Mouse (Mus musculus): ENCODE data around the gene Tdrkh.

Gene Tdrkh

GRCm38 (mm10) chr3:94387391-94387790 lies 25.7 kb upstream of the Tdrkh start:
- in situ Hi-C loops (cut with MboI, MseI), result no loop called here

GRCm38 (mm10) chr3:94388047-94388446 lies 25.0 kb upstream of the Tdrkh start:
- in situ Hi-C loops (cut with MboI, MseI), result no loop called here

- in situ Hi-C loops (cut with MboI, MseI), result no loop called here
Observed at GRCm38 (mm10) chr3:94389420-94389819, 23.7 kb upstream of the Tdrkh start.

GRCm38 (mm10) chr3:94391001-94391400 lies 22.1 kb upstream of the Tdrkh start:
- in situ Hi-C loops (cut with MboI, MseI), result no loop called here

GRCm38 (mm10) chr3:94392128-94392527 lies 20.9 kb upstream of the Tdrkh start:
- in situ Hi-C loops (cut with MboI, MseI), result no loop called here

- in situ Hi-C loops (cut with MboI, MseI), result no loop called here
Observed at GRCm38 (mm10) chr3:94393049-94393448, 20.0 kb upstream of the Tdrkh start.

- in situ Hi-C loops (cut with MboI, MseI), result no loop called here
Observed at GRCm38 (mm10) chr3:94396336-94396735, 16.7 kb upstream of the Tdrkh start.

GRCm38 (mm10) chr3:94396851-94397250 lies 16.2 kb upstream of the Tdrkh start:
- in situ Hi-C loops (cut with MboI, MseI), result no loop called here

GRCm38 (mm10) chr3:94398217-94398616 lies 14.9 kb upstream of the Tdrkh start, which contains the start of gene Lingo4:
Lingo4 (plus strand) TSS chr3:94398517.
- in situ Hi-C loops (cut with MboI, MseI), result no loop called here

GRCm38 (mm10) chr3:94398943-94399481 lies 14.1 kb upstream of the Tdrkh start:
- in situ Hi-C loops (cut with MboI, MseI), result no loop called here

GRCm38 (mm10) chr3:94399663-94400310 lies 13.3 kb upstream of the Tdrkh start:
- in situ Hi-C loops (cut with MboI, MseI), result no loop called here

GRCm38 (mm10) chr3:94402451-94402850 lies 10.6 kb upstream of the Tdrkh start:
- in situ Hi-C loops (cut with MboI, MseI), result no loop called here

GRCm38 (mm10) chr3:94404366-94405054 lies 8.6 kb upstream of the Tdrkh start:
- in situ Hi-C loops (cut with MboI, MseI), result no loop called here

GRCm38 (mm10) chr3:94405561-94405960 lies 7.5 kb upstream of the Tdrkh start:
- in situ Hi-C loops (cut with MboI, MseI), result no loop called here

GRCm38 (mm10) chr3:94412530-94412929 lies 543 bp upstream of the Tdrkh start:
- in situ Hi-C loops (cut with MboI, MseI), result no loop called here

- in situ Hi-C loops (cut with MboI, MseI), result no loop called here
Observed at GRCm38 (mm10) chr3:94430980-94431379, 17.9 kb downstream of the Tdrkh start.

- in situ Hi-C loops (cut with MboI, MseI), result no loop called here
Observed at GRCm38 (mm10) chr3:94434305-94434704, 21.2 kb downstream of the Tdrkh start.

GRCm38 (mm10) chr3:94436420-94436819 lies 23.3 kb downstream of the Tdrkh start:
- in situ Hi-C loops (cut with MboI, MseI), result no loop called here

GRCm38 (mm10) chr3:94441182-94441581 lies 28.1 kb downstream of the Tdrkh start:
- in situ Hi-C loops (cut with MboI, MseI), result loop anchor here (5.0 kb wide), 1 partner anchor 64 kb away; no protein-coding TSS in a partner anchor

GRCm38 (mm10) chr3:94442951-94443596 lies 30.0 kb downstream of the Tdrkh start, which contains the start of gene Mrpl9:
Mrpl9 (plus strand) TSS chr3:94443318.
- in situ Hi-C loops (cut with MboI, MseI), result loop anchor here (5.0 kb wide), 1 partner anchor 66 kb away; no protein-coding TSS in a partner anchor

GRCm38 (mm10) chr3:94443597-94443964 lies 30.5 kb downstream of the Tdrkh start, which contains the start of gene Oaz3:
Oaz3 (minus strand) TSS chr3:94443915.
- in situ Hi-C loops (cut with MboI, MseI), result loop anchor here (5.0 kb wide), 1 partner anchor 66 kb away; no protein-coding TSS in a partner anchor

GRCm38 (mm10) chr3:94449377-94449776 lies 36.3 kb downstream of the Tdrkh start:
- in situ Hi-C loops (cut with MboI, MseI), result no loop called here
